Mouse (Mus musculus) urinary bladder, adult 2 months (tissue): Measurements from ENCODE around the gene Aco1. TPM values are rescaled to one million over a fixed set of nuclear protein-coding genes. Genes with fewer than 3 reads are reported as not detected.

Experiments
- polyA plus RNA-seq: library from polyadenylated mRNA; depleted of rRNA; stranded (reverse); fragments of >200 nt; gene quantifications from 2 replicates; pipeline ENCODE4 v1.2.3, GENCODE M21; 2012; rRNA removed

The Aco1 gene
- polyA plus RNA-seq, 1 experiment = 58.4 TPM

Other genes starting within 250 kb of the Aco1 start
- gene Ddx58, start 96.7 kb downstream of the Aco1 start, polyA plus RNA-seq = 18.4 and 24.9 TPM in 2 replicates
- 12.0 and 19.4 TPM in 2 replicates for gene Smim27, start 126.5 kb downstream of the Aco1 start, polyA plus RNA-seq
- 13.8 and 17.5 TPM in 2 replicates for gene Topors, start 126.8 kb downstream of the Aco1 start, polyA plus RNA-seq
- 137 and 152 TPM in 2 replicates for gene Ndufb6, start 136.3 kb downstream of the Aco1 start, polyA plus RNA-seq